Mouse (Mus musculus) stomach, embryonic 16.5 days (tissue): Measurements from ENCODE around the gene Agxt. TPM values are rescaled to one million over a fixed set of nuclear protein-coding genes. Genes with fewer than 3 reads are reported as not detected.

Experiments
- ATAC-seq: fragments of 200-750 bp; cut with Nextera tagmentation; 2 replicates; pipeline ENCODE4 v1.8.0; 2017; ENCODE audit warnings: moderate number of reproducible peaks, moderate TSS enrichment; ENCODE audit not compliant: insufficient read depth, low FRiP score
- H3K27ac ChIP-seq: fragments of 300-500 bp; sonication (generic); 2 replicates; pipeline ENCODE4 v1.5.1; 2014; ENCODE audit warnings: low read length
- H3K27me3 ChIP-seq: fragments of 300-500 bp; sonication (generic); 2 replicates; pipeline ENCODE4 v1.6.1; 2014; ENCODE audit warnings: low read length, control low read depth, mixed read lengths; ENCODE audit not compliant: control insufficient read depth, insufficient read depth
- H3K36me3 ChIP-seq: fragments of 300-500 bp; sonication (generic); 2 replicates; pipeline ENCODE4 v1.6.1; 2014; ENCODE audit warnings: low read length; ENCODE audit not compliant: control insufficient read depth, insufficient read depth
- H3K4me1 ChIP-seq: fragments of 300-500 bp; sonication (generic); 2 replicates; pipeline ENCODE4 v1.6.1; 2014; ENCODE audit warnings: low read length, control low read depth, mixed read lengths; ENCODE audit not compliant: control insufficient read depth, insufficient read depth
- H3K4me2 ChIP-seq: fragments of 300-500 bp; sonication (generic); 2 replicates; pipeline ENCODE4 v1.6.1; 2014; ENCODE audit warnings: low read depth, low read length, mixed read lengths
- H3K4me3 ChIP-seq: fragments of 300-500 bp; sonication (generic); replicated peaks from 2 replicates; pipeline ENCODE4 v1.5.1; 2014; ENCODE audit warnings: mild to moderate bottlenecking, low read length
- H3K9ac ChIP-seq: fragments of 300-500 bp; sonication (generic); 2 replicates; pipeline ENCODE4 v1.6.1; 2014; ENCODE audit warnings: low read length
- H3K9me3 ChIP-seq: fragments of 300-500 bp; sonication (generic); replicated peaks from 2 replicates; pipeline ENCODE4 v1.6.1; 2016; ENCODE audit warnings: low read length, control low read depth; ENCODE audit not compliant: control insufficient read depth
- WGBS: fragments of 180-500 bp; shearing (Covaris S2); extraction: QIAGEN DNeasy Blood & Tissue Kit; methylation state at CpG from one replicate; pipeline ENCODE4 v1.1.7; 2014; 5-methylcytosine and 5-hydroxymethylcytosine counted together
- polyA plus RNA-seq: library from polyadenylated mRNA; unstranded; fragments of >200 nt; fragmentation: Nextera tagmentation; extraction: Ambion mirVana; gene quantifications from 2 replicates; pipeline ENCODE4 v1.2.1, GENCODE M21; 2015

Gene Agxt
- polyA plus RNA-seq, 1 experiment from 2014 or later, result 0.53 TPM

GRCm38 (mm10) chr1:93138534-93138933, 3.5 kb downstream of the Agxt start:
- ATAC-seq, result peak; percentile 80; the same call in 1 of the 2 replicates
- WGBS, result 66% methylated on average over 6 of the region's 6 CpGs
- Histone ChIP-seq H3K27ac (no peak overlapping the region), H3K9ac (no peak overlapping the region), H3K4me2 (no peak overlapping the region), H3K4me3 (no peak overlapping the region), H3K36me3 (no peaks in the 10 kb centered on the region), H3K9me3 (no peaks in the 10 kb centered on the region), H3K27me3 (no peaks in the 10 kb centered on the region), H3K4me1 (no peaks in the 10 kb centered on the region)

- H3K27ac ChIP-seq, result no peak overlapping the region
- no peak for ATAC-seq
- 67% methylated on average over 7 of the region's 7 CpGs for WGBS
These were observed 4.7 kb downstream of the Agxt start for GRCm38 (mm10) chr1:93139713-93140112.

GRCm38 (mm10) chr1:93142871-93143270, 7.8 kb downstream of the Agxt start:
- Histone ChIP-seq H3K4me3 (no peak overlapping the region), H3K27ac (no peak overlapping the region), H3K4me2 (no peak overlapping the region), H3K9me3 (no peaks in the 10 kb centered on the region), H3K27me3 (no peaks in the 10 kb centered on the region), H3K36me3 (no peaks in the 10 kb centered on the region), H3K4me1 (no peaks in the 10 kb centered on the region), H3K9ac (no peak overlapping the region)
- WGBS, result 83% methylated on average over 1 of the region's 1 CpGs
- no peak for ATAC-seq

More at GRCm38 (mm10) chr1:93139713-93140112, 4.7 kb downstream of the Agxt start:
- H3K4me2 ChIP-seq, result no peak overlapping the region
- no peaks in the 10 kb centered on the region for H3K9me3 ChIP-seq
- no peaks in the 10 kb centered on the region for H3K27me3 ChIP-seq
- no peaks in the 10 kb centered on the region for H3K36me3 ChIP-seq
- H3K4me1 ChIP-seq, result no peaks in the 10 kb centered on the region
- H3K4me3 ChIP-seq, result no peak overlapping the region
- no peak overlapping the region for H3K9ac ChIP-seq

GRCm38 (mm10) chr1:93144176-93144575, 9.1 kb downstream of the Agxt start:
- Histone ChIP-seq H3K27me3 (no peaks in the 10 kb centered on the region), H3K4me2 (no peak overlapping the region), H3K9ac (no peak overlapping the region), H3K27ac (no peak overlapping the region), H3K9me3 (no peaks in the 10 kb centered on the region), H3K4me3 (no peak overlapping the region), H3K36me3 (no peaks in the 10 kb centered on the region), H3K4me1 (no peaks in the 10 kb centered on the region)
- no peak for ATAC-seq
- WGBS, result 78% methylated on average over 9 of the region's 9 CpGs

GRCm38 (mm10) chr1:93150907-93151661, 16.0 kb downstream of the Agxt start:
- 54% methylated on average over 2 of the region's 2 CpGs for WGBS
- Histone ChIP-seq H3K27ac (no peak overlapping the region), H3K4me1 (no peaks in the 10 kb centered on the region), H3K4me2 (no peak overlapping the region), H3K9ac (no peak overlapping the region), H3K36me3 (no peaks in the 10 kb centered on the region), H3K27me3 (no peaks in the 10 kb centered on the region), H3K9me3 (no peaks in the 10 kb centered on the region), H3K4me3 (no peak overlapping the region)
- no peak for ATAC-seq

- Histone ChIP-seq H3K4me3 (no peak overlapping the region), H3K9me3 (no peaks in the 10 kb centered on the region), H3K4me2 (no peak overlapping the region), H3K27me3 (no peaks in the 10 kb centered on the region), H3K36me3 (no peaks in the 10 kb centered on the region), H3K27ac (peak overlapping the region; percentile 40; the same call in 1 of the 2 replicates), H3K4me1 (no peaks in the 10 kb centered on the region; the same call in 1 of the 2 replicates), H3K9ac (no peak overlapping the region)
- WGBS, result 75% methylated on average over 4 of the region's 4 CpGs
- no peak for ATAC-seq
These were observed 22.5 kb downstream of the Agxt start for GRCm38 (mm10) chr1:93157566-93157965.

- no peaks in the 10 kb centered on the region for H3K9me3 ChIP-seq
- no peaks in the 10 kb centered on the region for H3K27me3 ChIP-seq
- H3K4me3 ChIP-seq, result peak overlapping the region; percentile 30
- H3K4me2 ChIP-seq, result peak overlapping the region; percentile 37
- H3K4me1 ChIP-seq, result no peaks in the 10 kb centered on the region; the same call in 1 of the 2 replicates
- no peak overlapping the region for H3K9ac ChIP-seq
- no peaks in the 10 kb centered on the region for H3K36me3 ChIP-seq
- peak overlapping the region; percentile 82; the same call in 1 of the 2 replicates for H3K27ac ChIP-seq
- ATAC-seq, result no peak
- 61% methylated on average over 8 of the region's 8 CpGs for WGBS
These were observed 23.9 kb downstream of the Agxt start for GRCm38 (mm10) chr1:93158916-93159315.

GRCm38 (mm10) chr1:93159566-93160500, 24.8 kb downstream of the Agxt start:
- no peaks in the 10 kb centered on the region for H3K27me3 ChIP-seq
- ATAC-seq, result peak; percentile 46; the same call in 1 of the 2 replicates
- H3K4me2 ChIP-seq, result peak overlapping the region; percentile 37
- H3K4me3 ChIP-seq, result peak overlapping the region; percentile 30
- H3K27ac ChIP-seq, result peak overlapping the region; percentile 88
- 68% methylated on average over 21 of the region's 21 CpGs for WGBS
- no peaks in the 10 kb centered on the region for H3K9me3 ChIP-seq
- no peaks in the 10 kb centered on the region for H3K36me3 ChIP-seq
- H3K9ac ChIP-seq, result peak overlapping the region; percentile 54
- no peaks in the 10 kb centered on the region; the same call in 1 of the 2 replicates for H3K4me1 ChIP-seq
